Mouse (Mus musculus): ENCODE measurements around the gene Stc2.

Stc2 gene

GRCm38 (mm10) chr11:31366421-31366820 lies 3.5 kb downstream of the Stc2 start:
- no peak for DNase-seq (ENCODE audit: low read depth)

- no peak for DNase-seq (ENCODE audit: low read depth)
Measured at GRCm38 (mm10) chr11:31365981-31366380, 3.9 kb downstream of the Stc2 start.

DNA sequence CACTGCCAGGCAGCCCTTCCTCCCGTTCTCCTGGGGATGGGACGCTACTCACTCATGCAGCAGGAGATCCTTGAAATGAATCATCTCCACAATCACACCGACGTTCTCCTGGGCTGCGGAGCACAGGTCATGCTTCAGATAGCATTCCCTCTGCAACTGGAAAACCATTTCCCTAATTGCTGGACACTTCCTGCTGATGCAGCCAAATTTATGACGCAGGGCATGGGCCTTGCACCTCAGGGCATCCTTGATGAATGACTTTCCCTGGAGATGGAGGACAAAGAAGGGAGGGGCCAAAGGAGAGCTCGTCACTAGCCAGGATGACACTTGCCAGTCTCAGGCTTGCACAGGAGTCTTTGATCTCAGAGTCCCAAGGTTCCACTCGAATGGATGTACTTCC lies 4.6 kb downstream of the Stc2 start:
- DNase-seq (ENCODE audit: low read depth): no peak

DNA sequence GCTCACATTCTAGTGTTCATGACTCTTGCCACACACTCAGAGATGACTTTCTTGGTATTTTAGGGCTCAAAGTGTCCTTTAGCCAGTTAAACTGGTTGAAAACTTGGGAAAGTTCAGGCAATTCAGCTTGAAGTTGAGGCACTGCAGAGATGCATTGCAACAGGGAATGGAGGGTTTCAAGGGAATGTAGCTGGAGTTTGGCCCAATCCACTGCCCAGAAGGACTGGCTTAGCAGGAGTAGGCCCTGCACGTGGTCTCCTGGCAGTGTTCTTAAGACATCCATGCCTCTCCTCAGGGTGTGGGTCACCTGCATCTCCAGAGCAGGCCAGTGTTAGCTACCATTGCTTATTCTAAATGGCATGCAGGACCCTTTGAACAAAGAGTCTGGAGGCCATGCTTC lies 7.0 kb downstream of the Stc2 start:
- DNase-seq (ENCODE audit: low read depth): no peak

DNA sequence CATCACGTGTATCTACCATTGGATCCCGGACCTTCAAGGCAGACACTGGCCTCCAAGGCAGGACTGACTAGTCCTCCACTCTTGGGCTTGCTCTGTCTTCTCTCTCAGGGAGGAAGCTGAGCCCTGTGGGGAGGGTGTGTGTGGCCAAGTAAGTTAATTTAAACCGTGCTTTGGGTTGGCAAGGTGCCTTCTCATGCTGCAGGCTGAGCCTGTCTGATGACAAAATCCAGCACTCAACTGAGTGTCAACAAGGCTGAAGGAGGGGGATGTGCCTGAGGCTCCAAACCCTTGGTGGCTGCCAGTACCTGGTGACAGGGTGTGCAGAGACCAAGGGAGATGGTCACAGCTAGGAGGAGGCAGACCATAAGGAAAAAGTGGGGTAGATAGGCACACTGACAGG lies 7.5 kb downstream of the Stc2 start:
- no peak for DNase-seq (ENCODE audit: low read depth)

DNA sequence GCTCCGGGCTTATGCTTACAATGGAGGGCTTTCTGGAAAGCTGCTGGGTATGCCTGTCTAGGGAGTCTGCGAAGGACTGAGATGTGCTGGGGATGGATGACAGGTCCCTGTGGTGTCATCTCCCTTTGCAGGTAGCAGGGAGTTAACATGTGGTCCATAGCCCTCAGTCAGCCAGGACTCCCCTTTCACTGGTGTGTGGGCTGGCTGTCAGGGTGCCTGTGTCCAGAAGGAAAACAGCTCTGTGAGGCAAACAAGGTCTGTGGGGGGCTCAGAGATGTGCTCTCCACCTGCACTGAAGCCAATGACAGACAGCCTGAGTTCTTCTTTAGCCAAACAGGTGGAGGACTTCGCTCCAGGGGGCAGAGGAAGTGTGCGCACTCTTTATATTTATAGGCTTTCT lies 8.8 kb downstream of the Stc2 start:
- no peak for DNase-seq (ENCODE audit: low read depth)

DNA sequence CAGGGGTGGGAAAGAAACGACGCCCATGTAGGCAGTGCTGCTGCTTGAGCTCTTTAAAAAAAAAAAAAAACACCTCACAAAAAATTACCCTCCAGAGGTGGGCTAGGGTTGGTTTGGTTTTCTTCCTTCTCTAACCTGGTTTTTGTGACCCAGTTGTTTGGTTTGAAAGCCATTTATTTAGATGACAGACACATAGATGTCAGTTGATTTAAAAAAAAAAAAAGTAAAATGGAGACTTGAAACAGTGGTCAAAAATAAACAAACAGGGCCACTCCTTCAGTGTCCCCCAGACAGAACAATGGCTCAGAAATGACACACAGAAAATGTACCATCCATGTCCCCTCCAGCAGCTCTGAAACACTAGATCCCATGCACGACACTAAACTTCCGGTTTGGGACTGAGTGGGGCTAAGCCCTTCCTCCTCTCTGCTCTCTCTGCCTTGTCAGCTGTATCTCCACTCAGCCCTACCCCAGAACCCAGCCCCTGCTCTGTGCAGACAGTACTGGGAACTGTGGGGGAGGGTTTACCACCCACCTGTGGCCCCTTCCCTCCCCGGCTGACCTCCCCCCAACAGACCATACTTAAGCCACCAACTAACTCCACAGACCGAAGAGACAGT lies 10.5 kb downstream of the Stc2 start:
- DNase-seq (ENCODE audit: low read depth): no peak

GRCm38 (mm10) chr11:31358453-31358852 lies 11.4 kb downstream of the Stc2 start:
- DNase-seq (ENCODE audit: low read depth): no peak

- no peak for DNase-seq (ENCODE audit: low read depth)
Measured at GRCm38 (mm10) chr11:31356866-31357265, 13.0 kb downstream of the Stc2 start.

GRCm38 (mm10) chr11:31355737-31356136 lies 14.1 kb downstream of the Stc2 start:
- no peak for DNase-seq (ENCODE audit: low read depth)

- no peak for DNase-seq (ENCODE audit: low read depth)
Measured at GRCm38 (mm10) chr11:31354514-31354913, 15.4 kb downstream of the Stc2 start.
